ENCODE assay signal across 24 mouse cellular contexts in genomic region chr5:81054628-81055027, GRCm38 (mm10). TPM values are rescaled to one million over a fixed set of nuclear protein-coding genes. Genes with fewer than 3 reads are reported as not detected.
DNase-seq lines count a peak whose midpoint lies in the region; ATAC-seq and TF ChIP-seq lines count a peak whose summit lies in the region.
"Had no signal": no experiment of that assay in that cellular context is flagged by ENCODE, and none has a peak within 500 bp of the region (broad histone marks: within the 10 kb centered on the region; RNA-seq: fewer than 3 reads in every experiment).

No protein-coding gene starts in this region.

- 31% methylated on average over 4 of the region's 4 CpGs for WGBS in neural tube, embryonic 12.5 days
- WGBS in neural tube, embryonic 15.5 days = 28% methylated on average over 4 of the region's 4 CpGs
- 73% methylated on average over 4 of the region's 4 CpGs for WGBS in intestine, embryonic 15.5 days

- H3K27me3 ChIP-seq in neural tube, embryonic 12.5 days (replicated peaks) = no peaks in the 10 kb centered on the region
- no peaks in the 10 kb centered on the region for H3K27me3 ChIP-seq in neural tube, embryonic 15.5 days (replicated peaks)
- H3K27me3 ChIP-seq in myocyte (ENCODE audit: control insufficient read depth, insufficient read depth, insufficient read length) = no peaks in the 10 kb centered on the region
- no peaks in the 10 kb centered on the region for H3K27me3 ChIP-seq in intestine, embryonic 15.5 days (replicated peaks)
- H3K27me3 ChIP-seq: embryonic facial prominence, embryonic 12.5 days; embryonic facial prominence, embryonic 15.5 days; forebrain, embryonic 12.5 days; forebrain, embryonic 15.5 days; hindbrain, embryonic 12.5 days; hindbrain, embryonic 15.5 days had no signal

- no peaks in the 10 kb centered on the region for H3K36me3 ChIP-seq in neural tube, embryonic 12.5 days
- no peaks in the 10 kb centered on the region for H3K36me3 ChIP-seq in neural tube, embryonic 15.5 days
- no peaks in the 10 kb centered on the region for H3K36me3 ChIP-seq in myocyte (ENCODE audit: control insufficient read depth, insufficient read depth)
- no peaks in the 10 kb centered on the region for H3K36me3 ChIP-seq in intestine, embryonic 15.5 days
- H3K36me3 ChIP-seq: embryonic facial prominence, embryonic 12.5 days; embryonic facial prominence, embryonic 15.5 days; forebrain, embryonic 12.5 days; forebrain, embryonic 15.5 days; hindbrain, embryonic 12.5 days; hindbrain, embryonic 15.5 days had no signal

- H3K4me2 ChIP-seq in neural tube, embryonic 12.5 days (replicated peaks) = no peak overlapping the region
- no peak overlapping the region for H3K4me2 ChIP-seq in neural tube, embryonic 15.5 days
- H3K4me2 ChIP-seq in myocyte (ENCODE audit: low read depth) = peak overlapping the region; percentile 83
- H3K4me2 ChIP-seq in intestine, embryonic 15.5 days (replicated peaks) = no peak overlapping the region
- H3K4me2 ChIP-seq: embryonic facial prominence, embryonic 12.5 days; embryonic facial prominence, embryonic 15.5 days; forebrain, embryonic 12.5 days; forebrain, embryonic 15.5 days; heart, embryonic 11.5 days; hindbrain, embryonic 12.5 days; hindbrain, embryonic 15.5 days had no signal

- peaks cover 3% of the 10 kb centered on the region; the same call in 1 of the 2 replicates for H3K4me1 ChIP-seq in neural tube, embryonic 12.5 days
- H3K4me1 ChIP-seq in neural tube, embryonic 15.5 days = peaks cover 9% of the 10 kb centered on the region
- H3K4me1 ChIP-seq in intestine, embryonic 15.5 days (replicated peaks) = no peaks in the 10 kb centered on the region
- H3K4me1 ChIP-seq: embryonic facial prominence, embryonic 15.5 days; forebrain, embryonic 15.5 days had no signal

- H3K4me3 ChIP-seq in neural tube, embryonic 12.5 days = no peak overlapping the region
- H3K4me3 ChIP-seq in neural tube, embryonic 15.5 days (replicated peaks) = no peak overlapping the region
- H3K4me3 ChIP-seq in myocyte = no peak overlapping the region
- no peak overlapping the region for H3K4me3 ChIP-seq in intestine, embryonic 15.5 days (replicated peaks)
- H3K4me3 ChIP-seq: embryonic facial prominence, embryonic 12.5 days; embryonic facial prominence, embryonic 15.5 days; forebrain, embryonic 12.5 days; forebrain, embryonic 15.5 days; hindbrain, embryonic 12.5 days; hindbrain, embryonic 15.5 days had no signal

- intact Hi-C loops in gastrocnemius, postnatal 14 days (cut with DNase I; ENCODE audit: low total_unique reads) = no loop called here

- no peak for TF ChIP-seq POLR2A in myocyte (IDR thresholded peaks at IDR 0.05; ENCODE audit: insufficient read length, low read depth)

- no peak overlapping the region for H3ac ChIP-seq in myocyte (ENCODE audit: control insufficient read depth, insufficient read length)

- no peaks in the 10 kb centered on the region for H3K9me3 ChIP-seq in neural tube, embryonic 12.5 days
- H3K9me3 ChIP-seq in neural tube, embryonic 15.5 days (replicated peaks) = no peaks in the 10 kb centered on the region
- no peaks in the 10 kb centered on the region for H3K9me3 ChIP-seq in intestine, embryonic 15.5 days
- H3K9me3 ChIP-seq: embryonic facial prominence, embryonic 12.5 days; embryonic facial prominence, embryonic 15.5 days; forebrain, embryonic 12.5 days; forebrain, embryonic 15.5 days; hindbrain, embryonic 12.5 days; hindbrain, embryonic 15.5 days had no signal

- DNase-seq in Muller cell, postnatal 12 days (ENCODE audit: inconsistent ontology term) = peak; percentile 79
- no peak for DNase-seq in gastrocnemius, postnatal 14 days
- DNase-seq: adrenal gland, postnatal 10 days; adrenal gland, postnatal 36 days; cerebellum, adult 18-20 months; cerebellum, adult 9-10 months; cerebellum, postnatal 14 days; gastrocnemius, postnatal 36 days; heart, adult 11 months had no signal

- H3K27ac ChIP-seq in neural tube, embryonic 12.5 days = no peak overlapping the region
- H3K27ac ChIP-seq in neural tube, embryonic 15.5 days (replicated peaks) = no peak overlapping the region
- H3K27ac ChIP-seq in intestine, embryonic 15.5 days = no peak overlapping the region
- H3K27ac ChIP-seq: embryonic facial prominence, embryonic 12.5 days; embryonic facial prominence, embryonic 15.5 days; forebrain, embryonic 12.5 days; forebrain, embryonic 15.5 days; hindbrain, embryonic 12.5 days; hindbrain, embryonic 15.5 days had no signal

- peaks cover 75% of the 10 kb centered on the region for H3K79me2 ChIP-seq in myocyte (ENCODE audit: control insufficient read depth, insufficient read depth)

- H3K9ac ChIP-seq in neural tube, embryonic 12.5 days = no peak overlapping the region
- H3K9ac ChIP-seq in neural tube, embryonic 15.5 days (replicated peaks) = no peak overlapping the region
- H3K9ac ChIP-seq in intestine, embryonic 15.5 days = no peak overlapping the region
- H3K9ac ChIP-seq: embryonic facial prominence, embryonic 12.5 days; embryonic facial prominence, embryonic 15.5 days; forebrain, embryonic 12.5 days; forebrain, embryonic 15.5 days; hindbrain, embryonic 12.5 days; hindbrain, embryonic 15.5 days had no signal

- ATAC-seq in neural tube, embryonic 12.5 days (ENCODE audit: low FRiP score, low read depth) = 0 out of 2 replicates have a peak, but pooled peaks have one; percentile 21
- ATAC-seq in neural tube, embryonic 15.5 days (ENCODE audit: low FRiP score) = no peak
- no peak for ATAC-seq in intestine, embryonic 15.5 days
- ATAC-seq: CD4-positive, CD25-positive, alpha-beta regulatory T cell, adult 4 months; forebrain, embryonic 15.5 days; Patski had no signal

TF ChIP-seq in myocyte, 11 proteins besides CTCF, POLR2A, EP300 and RAD21:
- TF ChIP-seq CEBPB (IDR thresholded peaks at IDR 0.05; ENCODE audit: insufficient read depth, poor library complexity, severe bottlenecking) (no peak), POLR2AphosphoS2 (IDR thresholded peaks at IDR 0.05; ENCODE audit: insufficient read length, low read depth) (no peak), TCF12 (IDR thresholded peaks at IDR 0.05; ENCODE audit: insufficient read depth, poor library complexity, severe bottlenecking) (no peak), USF1 (IDR thresholded peaks at IDR 0.05; ENCODE audit: low read depth) (no peak)

RNA-seq across cellular contexts. Expression of gene Adgrl3, which starts 34.7 kb away (rescaled TPM):
- polyA plus RNA-seq in neural tube, embryonic 12.5 days (2016; fragmentation: Nextera tagmentation; extraction: Ambion mirVana) = 38.2 and 40.0 TPM in 2 replicates
- 55.8 and 65.4 TPM in 2 replicates for polyA plus RNA-seq in neural tube, embryonic 15.5 days (2015; fragmentation: Nextera tagmentation; extraction: Ambion mirVana)
- 15.8 TPM for polyA plus RNA-seq in myocyte (2012; fragmentation: generic; extraction: Trizol)
- 9.5 and 10.9 TPM in 2 replicates for polyA plus RNA-seq in intestine, embryonic 15.5 days (2015; fragmentation: Nextera tagmentation; extraction: Ambion mirVana)
- 1 to 10 TPM; 4.0 to 4.1 TPM for total RNA-seq in gastrocnemius, postnatal 14 days (2021)
- total RNA-seq: hematopoietic stem cell, adult 5-6 weeks; MEL had no signal
